Mouse (Mus musculus) heart, postnatal 0 days (tissue): ENCODE measurements at regions not wholly inside any gene's neighbourhood (a gene's known extent, or its start where the extent isn't known, plus 50 kb on each side); places are given as distances from the start of the nearest gene placed in this dataset.

Source experiments
- CTCF ChIP-seq: IDR thresholded peaks from 2 replicates; pipeline ENCODE4 v1.5.1; 2016; ENCODE audit warnings: antibody characterized with exemption, control low read depth, low read depth
- EP300 ChIP-seq: IDR thresholded peaks from 2 replicates; pipeline ENCODE4 v1.6.1; 2016; ENCODE audit warnings: antibody characterized with exemption, low read depth

DNA sequence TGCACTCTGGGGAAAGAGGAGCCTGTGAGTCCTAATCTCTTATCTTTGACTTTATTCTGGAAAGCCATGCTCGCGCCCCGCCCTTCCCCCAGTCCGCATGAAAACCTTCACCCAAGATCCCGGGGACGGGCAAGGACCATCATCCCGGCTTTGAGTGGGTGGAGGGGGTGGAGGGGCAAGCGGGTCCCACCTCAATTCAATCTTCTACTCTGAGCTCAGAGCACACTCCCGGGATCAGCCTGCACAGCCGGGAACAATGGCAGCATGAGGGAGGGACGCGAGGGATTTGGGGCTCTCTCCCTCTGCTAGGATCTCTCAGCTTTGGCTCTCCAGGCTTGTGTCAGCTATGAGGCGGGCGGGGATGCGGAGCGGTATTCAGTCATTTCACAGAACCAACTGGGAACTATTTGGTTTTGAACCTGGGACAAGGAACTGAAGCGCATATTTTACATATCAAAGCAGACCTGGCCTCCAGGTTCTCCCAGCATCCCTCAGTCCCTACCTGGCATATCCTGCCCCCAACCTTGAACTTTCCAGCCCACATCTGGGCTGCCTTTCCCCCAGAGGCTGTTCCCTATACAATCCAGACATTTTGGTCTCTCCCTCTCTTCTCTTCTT, 537.2 kb downstream of the Med13l start:
- TF ChIP-seq EP300 (no peak), CTCF (no peak)
